Mouse (Mus musculus): Measurements from ENCODE around the gene Mif4gd.

DNA sequence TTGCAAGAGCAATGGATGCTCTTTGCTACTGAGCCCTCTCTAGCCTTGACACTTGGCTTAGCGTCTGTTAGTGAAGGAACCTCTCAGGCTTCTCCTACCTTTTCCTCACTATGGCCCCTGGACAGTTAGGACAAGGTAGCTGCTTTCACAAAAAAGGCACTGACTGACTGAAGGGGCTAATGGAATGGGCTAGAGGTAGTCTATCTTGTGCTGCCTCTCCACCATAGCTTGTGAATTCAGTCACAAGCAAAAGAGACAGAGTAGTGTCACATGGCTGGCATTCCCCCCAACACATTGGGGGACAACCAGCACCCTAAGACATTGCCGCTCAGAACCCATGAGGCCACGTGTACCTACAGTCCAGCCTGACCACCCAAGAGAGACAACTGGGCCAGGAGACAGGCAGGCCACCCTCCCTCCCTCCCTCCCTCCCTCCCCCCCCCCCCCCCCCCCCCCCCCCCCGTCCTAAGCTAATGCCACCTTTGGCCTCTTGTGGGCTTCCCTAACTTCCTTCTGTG is 27.6 kb upstream of the Mif4gd start:
- TF ChIP-seq CTCF (IDR thresholded peaks at IDR 0.05; ENCODE audit: low read depth, low read length) (no peak), POLR2A (IDR thresholded peaks at IDR 0.05; ENCODE audit: borderline replicate concordance, low read depth, low read length) (no peak)

All from bone marrow macrophage, adult 2 months (primary cell).